Mouse (Mus musculus): ENCODE results near the gene Ncoa1.

GRCm38 (mm10) chr12:4448076-4448589 lies 28.8 kb downstream of the Ncoa1 start:
- TF ChIP-seq CTCF (IDR thresholded peaks at IDR 0.05; ENCODE audit: low read depth) (no peak), EP300 (IDR thresholded peaks at IDR 0.05; ENCODE audit: low read depth) (no peak)
